8 mouse cellular contexts compared by ENCODE assay signal in genomic region chr5:110780761-110781528, GRCm38 (mm10). TPM values are rescaled to one million over a fixed set of nuclear protein-coding genes. Genes with fewer than 3 reads are reported as not detected.
DNase-seq lines count a peak whose midpoint lies in the region; ATAC-seq lines count a peak whose summit lies in the region.

No protein-coding gene starts in this region.

- no peak overlapping the region for H3K27ac ChIP-seq in heart, embryonic 12.5 days (ENCODE audit: poor library complexity, severe bottlenecking)
- H3K27ac ChIP-seq in forebrain, embryonic 16.5 days (ENCODE audit: low read length): no peak overlapping the region
- H3K27ac ChIP-seq in liver, embryonic 11.5 days (ENCODE audit: low read depth, low read length): peak overlapping the region; percentile 78
- 0 out of 2 replicates have a peak overlapping the region, but pooled peaks have one; percentile 27 for H3K27ac ChIP-seq in stomach, embryonic 14.5 days (ENCODE audit: low read length)

- ATAC-seq in heart, embryonic 12.5 days (ENCODE audit: insufficient number of reproducible peaks, low FRiP score): peak; percentile 47
- peak; percentile 63 for ATAC-seq in forebrain, embryonic 16.5 days
- peak; percentile 30 for ATAC-seq in liver, embryonic 11.5 days (replicated peaks; ENCODE audit: low FRiP score)
- ATAC-seq in stomach, embryonic 14.5 days (ENCODE audit: insufficient number of reproducible peaks, insufficient read depth, low FRiP score, low read depth): peak; percentile 59; the same call in 1 of the 2 replicates

- H3K9ac ChIP-seq in heart, embryonic 12.5 days: peak overlapping the region; percentile 95
- H3K9ac ChIP-seq in forebrain, embryonic 16.5 days (replicated peaks; ENCODE audit: low read depth, low read length): peak overlapping the region; percentile 79
- H3K9ac ChIP-seq in liver, embryonic 11.5 days (ENCODE audit: low read depth, low read length): peak overlapping the region; percentile 93
- peak overlapping the region; percentile 77; the same call in 1 of the 2 replicates for H3K9ac ChIP-seq in stomach, embryonic 14.5 days (replicated peaks; ENCODE audit: low read depth, low read length)

- peak overlapping the region; percentile 98 for H3K4me3 ChIP-seq in heart, embryonic 12.5 days
- peak overlapping the region; percentile 73 for H3K4me3 ChIP-seq in forebrain, embryonic 16.5 days (replicated peaks; ENCODE audit: low read length)
- H3K4me3 ChIP-seq in liver, embryonic 11.5 days (ENCODE audit: low read depth, low read length): peak overlapping the region; percentile 92
- peak overlapping the region; percentile 82 for H3K4me3 ChIP-seq in stomach, embryonic 14.5 days (ENCODE audit: low read depth, low read length)

- no peaks in the 10 kb centered on the region for H3K9me3 ChIP-seq in heart, embryonic 12.5 days (replicated peaks)
- no peaks in the 10 kb centered on the region for H3K9me3 ChIP-seq in forebrain, embryonic 16.5 days (ENCODE audit: control insufficient read depth, low read length)
- no peaks in the 10 kb centered on the region for H3K9me3 ChIP-seq in liver, embryonic 11.5 days (ENCODE audit: control insufficient read depth, low read length)
- no peaks in the 10 kb centered on the region for H3K9me3 ChIP-seq in stomach, embryonic 14.5 days (ENCODE audit: control insufficient read depth, low read depth, low read length)

- H3K27me3 ChIP-seq in heart, embryonic 12.5 days (replicated peaks): no peaks in the 10 kb centered on the region
- H3K27me3 ChIP-seq in forebrain, embryonic 16.5 days (replicated peaks; ENCODE audit: control insufficient read depth, insufficient read depth, low read length): no peaks in the 10 kb centered on the region
- no peaks in the 10 kb centered on the region for H3K27me3 ChIP-seq in liver, embryonic 11.5 days (replicated peaks; ENCODE audit: control insufficient read depth, insufficient read depth, low read length)
- no peaks in the 10 kb centered on the region for H3K27me3 ChIP-seq in stomach, embryonic 14.5 days (ENCODE audit: control insufficient read depth, insufficient read depth, low read length)

- H3K4me1 ChIP-seq in heart, embryonic 12.5 days (replicated peaks): peaks cover 16% of the 10 kb centered on the region
- H3K4me1 ChIP-seq in forebrain, embryonic 16.5 days (replicated peaks; ENCODE audit: control insufficient read depth, insufficient read depth, low read length): peaks cover 16% of the 10 kb centered on the region
- H3K4me1 ChIP-seq in liver, embryonic 11.5 days (replicated peaks; ENCODE audit: control insufficient read depth, insufficient read depth, low read length): peaks cover 24% of the 10 kb centered on the region
- H3K4me1 ChIP-seq in stomach, embryonic 14.5 days (ENCODE audit: control insufficient read depth, insufficient read depth, low read length): peaks cover 8% of the 10 kb centered on the region; the same call in 1 of the 2 replicates

- H3K36me3 ChIP-seq in heart, embryonic 12.5 days: peaks cover 38% of the 10 kb centered on the region
- H3K36me3 ChIP-seq in forebrain, embryonic 16.5 days (ENCODE audit: control insufficient read depth, insufficient read depth): peaks cover 10% of the 10 kb centered on the region; the same call in 1 of the 2 replicates
- peaks cover 26% of the 10 kb centered on the region for H3K36me3 ChIP-seq in liver, embryonic 11.5 days (ENCODE audit: control insufficient read depth, insufficient read depth, low read length)
- peaks cover 20% of the 10 kb centered on the region for H3K36me3 ChIP-seq in stomach, embryonic 14.5 days (ENCODE audit: control insufficient read depth, insufficient read depth, low read length)

- WGBS in heart, embryonic 12.5 days: 57% methylated on average over 10 of the region's 10 CpGs
- WGBS in forebrain, embryonic 16.5 days: 51% methylated on average over 10 of the region's 10 CpGs
- WGBS in liver, embryonic 11.5 days: 64% methylated on average over 10 of the region's 10 CpGs
- WGBS in stomach, embryonic 14.5 days: 55% methylated on average over 10 of the region's 10 CpGs

- no peak for DNase-seq in heart, adult 18-20 months
- DNase-seq in MN1 (ENCODE audit: low spot score): peak; percentile 65
- no peak for DNase-seq in liver, embryonic 11.5 days (ENCODE audit: low spot score)
- DNase-seq in gastrocnemius, adult 8-10 months (ENCODE audit: low spot score in 2 of 2): no peak
- DNase-seq in retina, postnatal 1 day: no peak

- H3K4me2 ChIP-seq in heart, embryonic 12.5 days: peak overlapping the region; percentile 98
- H3K4me2 ChIP-seq in forebrain, embryonic 16.5 days (ENCODE audit: low read length): peak overlapping the region; percentile 61
- peak overlapping the region; percentile 71 for H3K4me2 ChIP-seq in liver, embryonic 11.5 days
- H3K4me2 ChIP-seq in stomach, embryonic 14.5 days (replicated peaks; ENCODE audit: low read depth, low read length): peak overlapping the region; percentile 81

RNA-seq across cellular contexts. Expression of gene Pus1, which starts 0.5 kb away (rescaled TPM):
- 33.8 and 37.8 TPM in 2 replicates for polyA plus RNA-seq in heart, embryonic 12.5 days (2016; fragmentation: Nextera tagmentation; extraction: Ambion mirVana)
- 10 to 100 TPM; 23.2 to 23.8 TPM for total RNA-seq in heart, adult 18-20 months (2021)
- polyA plus RNA-seq in forebrain, embryonic 16.5 days (2015; fragmentation: Nextera tagmentation; extraction: Ambion mirVana): 20.1 and 22.0 TPM in 2 replicates
- 49.8 and 54.3 TPM in 2 replicates for polyA plus RNA-seq in liver, embryonic 11.5 days (2014; fragmentation: Nextera tagmentation; extraction: Ambion mirVana)
- polyA plus RNA-seq in stomach, embryonic 14.5 days (2014; fragmentation: Nextera tagmentation; extraction: Ambion mirVana): 20.2 and 21.9 TPM in 2 replicates
- total RNA-seq in gastrocnemius, adult 8-10 months (2022): 10 to 100 TPM; 11.5 to 14.0 (median 12.4) TPM

RNA-seq across cellular contexts. Expression of gene Ep400, which starts 10.4 kb away (rescaled TPM):
- polyA plus RNA-seq in heart, embryonic 12.5 days (2016; fragmentation: Nextera tagmentation; extraction: Ambion mirVana): 32.1 and 32.7 TPM in 2 replicates
- 10 to 100 TPM; 30.0 to 33.5 TPM for total RNA-seq in heart, adult 18-20 months (2021)
- 58.9 and 69.1 TPM in 2 replicates for polyA plus RNA-seq in forebrain, embryonic 16.5 days (2015; fragmentation: Nextera tagmentation; extraction: Ambion mirVana)
- 42.2 and 44.5 TPM in 2 replicates for polyA plus RNA-seq in liver, embryonic 11.5 days (2014; fragmentation: Nextera tagmentation; extraction: Ambion mirVana)
- polyA plus RNA-seq in stomach, embryonic 14.5 days (2014; fragmentation: Nextera tagmentation; extraction: Ambion mirVana): 50.3 and 51.6 TPM in 2 replicates
- 10 to 100 TPM; 18.9 to 23.7 (median 22.2) TPM for total RNA-seq in gastrocnemius, adult 8-10 months (2022)

RNA-seq across cellular contexts. Expression of gene Ulk1, which starts 29.0 kb away (rescaled TPM):
- 17.4 TPM in 2 replicates for polyA plus RNA-seq in heart, embryonic 12.5 days (2016; fragmentation: Nextera tagmentation; extraction: Ambion mirVana)
- 10 to 100 TPM; 66.3 to 78.1 TPM for total RNA-seq in heart, adult 18-20 months (2021)
- 45.4 and 47.5 TPM in 2 replicates for polyA plus RNA-seq in forebrain, embryonic 16.5 days (2015; fragmentation: Nextera tagmentation; extraction: Ambion mirVana)
- polyA plus RNA-seq in liver, embryonic 11.5 days (2014; fragmentation: Nextera tagmentation; extraction: Ambion mirVana): 13.8 and 15.7 TPM in 2 replicates
- polyA plus RNA-seq in stomach, embryonic 14.5 days (2014; fragmentation: Nextera tagmentation; extraction: Ambion mirVana): 27.7 and 28.4 TPM in 2 replicates
- 10 to 100 TPM; 46.3 to 64.6 (median 55.0) TPM for total RNA-seq in gastrocnemius, adult 8-10 months (2022)

RNA-seq across cellular contexts. Expression of gene Hscb, which starts 58.6 kb away (rescaled TPM):
- 32.3 and 33.4 TPM in 2 replicates for polyA plus RNA-seq in heart, embryonic 12.5 days (2016; fragmentation: Nextera tagmentation; extraction: Ambion mirVana)
- total RNA-seq in heart, adult 18-20 months (2021): 10 to 100 TPM; 16.4 to 21.0 TPM
- polyA plus RNA-seq in forebrain, embryonic 16.5 days (2015; fragmentation: Nextera tagmentation; extraction: Ambion mirVana): 9.4 and 12.1 TPM in 2 replicates
- 38.0 and 44.1 TPM in 2 replicates for polyA plus RNA-seq in liver, embryonic 11.5 days (2014; fragmentation: Nextera tagmentation; extraction: Ambion mirVana)
- 26.6 and 28.4 TPM in 2 replicates for polyA plus RNA-seq in stomach, embryonic 14.5 days (2014; fragmentation: Nextera tagmentation; extraction: Ambion mirVana)
- total RNA-seq in gastrocnemius, adult 8-10 months (2022): 10 to 100 TPM; 12.9 to 18.1 (median 16.1) TPM

RNA-seq across cellular contexts. Expression of gene Chek2, which starts 58.8 kb away (rescaled TPM):
- polyA plus RNA-seq in heart, embryonic 12.5 days (2016; fragmentation: Nextera tagmentation; extraction: Ambion mirVana): 18.4 and 19.4 TPM in 2 replicates
- total RNA-seq in heart, adult 18-20 months (2021): 1 to 10 TPM; 2.1 to 2.3 TPM
- 13.5 and 13.7 TPM in 2 replicates for polyA plus RNA-seq in forebrain, embryonic 16.5 days (2015; fragmentation: Nextera tagmentation; extraction: Ambion mirVana)
- polyA plus RNA-seq in liver, embryonic 11.5 days (2014; fragmentation: Nextera tagmentation; extraction: Ambion mirVana): 62.6 and 68.2 TPM in 2 replicates
- 32.1 and 32.9 TPM in 2 replicates for polyA plus RNA-seq in stomach, embryonic 14.5 days (2014; fragmentation: Nextera tagmentation; extraction: Ambion mirVana)
- total RNA-seq in gastrocnemius, adult 8-10 months (2022): 1 to 10 TPM in 1 of 4 experiments, under 1 TPM in 3; 0.46 to 1.1 (median 0.68) TPM

Comparison
In these comparisons a context has a peak if more than half of its experiments do, and no peak if none do; other contexts are left out.
1. H3K27ac ChIP-seq: peak in liver, embryonic 11.5 days (single experiment) and stomach, embryonic 14.5 days (single experiment); none in heart, embryonic 12.5 days (single experiment) and forebrain, embryonic 16.5 days (single experiment).
2. Peak in every context shown above with its lines, with median percentiles within 50 percentile points of each other: ATAC-seq, H3K4me2 ChIP-seq, H3K4me3 ChIP-seq and H3K9ac ChIP-seq.